Mouse (Mus musculus) lung, postnatal 14 days (tissue): ENCODE measurements around the gene Bcan.

Experiments
- DNase-seq: peaks from one replicate; pipeline ENCODE4 v3.0.0; 2021

Bcan gene

GRCm38 (mm10) chr3:87996971-87997614 lies 2.9 kb downstream of the Bcan start:
- peak; percentile 50 for DNase-seq

GRCm38 (mm10) chr3:87996401-87996800 lies 3.6 kb downstream of the Bcan start:
- DNase-seq = no peak

GRCm38 (mm10) chr3:87995331-87995730 lies 4.7 kb downstream of the Bcan start:
- DNase-seq = peak; percentile 40

- DNase-seq = peak; percentile 62
Observed at GRCm38 (mm10) chr3:87993436-87993835, 6.6 kb downstream of the Bcan start.

GRCm38 (mm10) chr3:87989935-87990334 lies 10.1 kb downstream of the Bcan start:
- no peak for DNase-seq

- DNase-seq = no peak
Observed at GRCm38 (mm10) chr3:87988068-87988467, 12.0 kb downstream of the Bcan start.

GRCm38 (mm10) chr3:87987633-87988032 lies 12.4 kb downstream of the Bcan start:
- DNase-seq = peak; percentile 26

- peak; percentile 99 for DNase-seq
Observed at GRCm38 (mm10) chr3:87986868-87987267, 13.2 kb downstream of the Bcan start.

GRCm38 (mm10) chr3:87985505-87986320 lies 14.3 kb downstream of the Bcan start:
- DNase-seq = peak; percentile 28

- DNase-seq = no peak
Observed at GRCm38 (mm10) chr3:87984094-87984493, 15.9 kb downstream of the Bcan start.

GRCm38 (mm10) chr3:87983627-87984026 lies 16.4 kb downstream of the Bcan start:
- no peak for DNase-seq

- peak; percentile 77 for DNase-seq
Observed at GRCm38 (mm10) chr3:87982836-87983601, 17.0 kb downstream of the Bcan start.

GRCm38 (mm10) chr3:87981894-87982835 lies 17.9 kb downstream of the Bcan start:
- DNase-seq = peak; percentile 80

- peak; percentile 20 for DNase-seq
Observed at GRCm38 (mm10) chr3:87981214-87981760, 18.7 kb downstream of the Bcan start.

GRCm38 (mm10) chr3:87980728-87981127 lies 19.3 kb downstream of the Bcan start:
- DNase-seq = no peak

- no peak for DNase-seq
Observed at GRCm38 (mm10) chr3:87980085-87980484, 19.9 kb downstream of the Bcan start.

- DNase-seq = no peak
Observed at GRCm38 (mm10) chr3:87979493-87979892, 20.5 kb downstream of the Bcan start.

GRCm38 (mm10) chr3:87974381-87974987 lies 25.5 kb downstream of the Bcan start:
- DNase-seq = no peak

- no peak for DNase-seq
Observed at GRCm38 (mm10) chr3:87973593-87974380, 26.2 kb downstream of the Bcan start.

- no peak for DNase-seq
Observed at GRCm38 (mm10) chr3:87972776-87973175, 27.3 kb downstream of the Bcan start.

- DNase-seq = no peak
Observed at GRCm38 (mm10) chr3:87972203-87972664, 27.8 kb downstream of the Bcan start.
